Mouse (Mus musculus) stomach, embryonic 16.5 days (tissue): Measurements from ENCODE around the gene Nop14. TPM values are rescaled to one million over a fixed set of nuclear protein-coding genes. Genes with fewer than 3 reads are reported as not detected.

Source experiments
- ATAC-seq: fragments of 200-750 bp; cut with Nextera tagmentation; 2 replicates; pipeline ENCODE4 v1.8.0; 2017; ENCODE audit warnings: moderate number of reproducible peaks, moderate TSS enrichment; ENCODE audit not compliant: insufficient read depth, low FRiP score
- H3K27ac ChIP-seq: fragments of 300-500 bp; sonication (generic); 2 replicates; pipeline ENCODE4 v1.5.1; 2014; ENCODE audit warnings: low read length
- H3K27me3 ChIP-seq: fragments of 300-500 bp; sonication (generic); 2 replicates; pipeline ENCODE4 v1.6.1; 2014; ENCODE audit warnings: low read length, control low read depth, mixed read lengths; ENCODE audit not compliant: control insufficient read depth, insufficient read depth
- H3K36me3 ChIP-seq: fragments of 300-500 bp; sonication (generic); 2 replicates; pipeline ENCODE4 v1.6.1; 2014; ENCODE audit warnings: low read length; ENCODE audit not compliant: control insufficient read depth, insufficient read depth
- H3K4me1 ChIP-seq: fragments of 300-500 bp; sonication (generic); 2 replicates; pipeline ENCODE4 v1.6.1; 2014; ENCODE audit warnings: low read length, control low read depth, mixed read lengths; ENCODE audit not compliant: control insufficient read depth, insufficient read depth
- H3K4me2 ChIP-seq: fragments of 300-500 bp; sonication (generic); 2 replicates; pipeline ENCODE4 v1.6.1; 2014; ENCODE audit warnings: low read depth, low read length, mixed read lengths
- H3K4me3 ChIP-seq: fragments of 300-500 bp; sonication (generic); replicated peaks from 2 replicates; pipeline ENCODE4 v1.5.1; 2014; ENCODE audit warnings: mild to moderate bottlenecking, low read length
- H3K9ac ChIP-seq: fragments of 300-500 bp; sonication (generic); 2 replicates; pipeline ENCODE4 v1.6.1; 2014; ENCODE audit warnings: low read length
- H3K9me3 ChIP-seq: fragments of 300-500 bp; sonication (generic); replicated peaks from 2 replicates; pipeline ENCODE4 v1.6.1; 2016; ENCODE audit warnings: low read length, control low read depth; ENCODE audit not compliant: control insufficient read depth
- WGBS: fragments of 180-500 bp; shearing (Covaris S2); extraction: QIAGEN DNeasy Blood & Tissue Kit; methylation state at CpG from one replicate; pipeline ENCODE4 v1.1.7; 2014; 5-methylcytosine and 5-hydroxymethylcytosine counted together
- polyA plus RNA-seq: library from polyadenylated mRNA; unstranded; fragments of >200 nt; fragmentation: Nextera tagmentation; extraction: Ambion mirVana; gene quantifications from 2 replicates; pipeline ENCODE4 v1.2.1, GENCODE M21; 2015

Nop14 gene
- polyA plus RNA-seq, result 20.8 and 24.3 TPM in 2 replicates

DNA sequence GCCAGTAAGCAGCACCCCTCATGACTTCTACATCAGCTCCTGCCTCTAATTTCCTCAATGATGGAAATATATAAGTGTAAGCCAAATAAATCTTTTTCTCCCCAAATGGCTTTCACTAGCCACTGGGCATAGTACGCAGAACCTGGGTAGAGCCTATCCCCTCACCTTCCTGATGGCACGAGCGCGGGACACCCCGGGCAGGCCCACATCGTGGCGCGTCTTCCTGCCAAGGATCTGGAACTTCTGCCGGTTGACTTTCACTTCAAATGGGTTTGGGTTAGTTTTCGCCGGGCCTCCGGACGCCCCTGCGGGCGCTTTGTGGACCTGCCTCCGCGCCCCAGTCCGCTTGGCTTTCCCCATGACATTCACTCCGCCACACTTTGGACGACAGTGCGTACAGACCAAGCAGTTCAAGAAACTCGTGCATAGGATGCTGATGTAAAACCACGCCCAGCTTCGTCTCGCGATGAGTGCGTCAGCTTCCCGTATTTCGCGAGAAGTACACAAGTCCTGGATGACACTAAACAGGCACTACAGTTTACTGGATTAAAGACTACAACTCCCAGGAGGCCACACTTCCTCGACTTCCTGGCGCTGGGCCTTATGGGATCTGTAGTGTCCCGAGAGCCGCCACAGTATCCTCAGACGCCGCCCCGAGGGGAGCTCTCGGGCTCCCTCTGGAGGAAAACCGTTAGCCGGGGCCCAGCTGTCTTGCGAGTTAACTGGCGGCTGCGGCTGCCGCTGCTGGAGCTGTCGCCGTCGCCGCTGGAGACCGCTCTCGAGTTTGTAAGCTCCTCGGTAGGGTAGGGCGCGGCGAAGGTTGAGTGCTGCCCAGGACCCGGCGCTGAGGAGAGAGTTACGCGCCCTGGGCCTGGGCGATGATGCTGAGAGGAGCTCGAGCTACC lies at the start of gene Nop14, which contains the start of gene Grk4:
Gene Nop14, minus strand, starts transcription at position 463 of the 905 bp plus-strand sequence.
Gene Grk4, plus strand, starts transcription at position 694 of the 905 bp plus-strand sequence.
- Histone ChIP-seq H3K9ac (peak within 1 kb of the TSS; percentile 80), H3K27me3 (no peaks in the 10 kb centered on the region), H3K36me3 (no peaks in the 10 kb centered on the region), H3K9me3 (no peaks in the 10 kb centered on the region), H3K4me3 (peak within 1 kb of the TSS; percentile 73), H3K27ac (peak within 1 kb of the TSS; percentile 89), H3K4me1 (peaks cover 7% of the 10 kb centered on the region; the same call in 1 of the 2 replicates), H3K4me2 (peak within 1 kb of the TSS; percentile 69)
- WGBS, result under 1% methylated on average over 60 of the region's 60 CpGs
- peak; percentile 100 for ATAC-seq

GRCm38 (mm10) chr5:34708436-34708835 lies 48.5 kb upstream of the Nop14 start:
- Histone ChIP-seq H3K4me2 (no peak overlapping the region), H3K9ac (no peak overlapping the region), H3K27me3 (no peaks in the 10 kb centered on the region), H3K4me1 (no peaks in the 10 kb centered on the region), H3K27ac (no peak overlapping the region), H3K36me3 (no peaks in the 10 kb centered on the region), H3K4me3 (no peak overlapping the region), H3K9me3 (no peaks in the 10 kb centered on the region)
- ATAC-seq, result no peak
- WGBS, result 91% methylated on average over 1 of the region's 1 CpGs

DNA sequence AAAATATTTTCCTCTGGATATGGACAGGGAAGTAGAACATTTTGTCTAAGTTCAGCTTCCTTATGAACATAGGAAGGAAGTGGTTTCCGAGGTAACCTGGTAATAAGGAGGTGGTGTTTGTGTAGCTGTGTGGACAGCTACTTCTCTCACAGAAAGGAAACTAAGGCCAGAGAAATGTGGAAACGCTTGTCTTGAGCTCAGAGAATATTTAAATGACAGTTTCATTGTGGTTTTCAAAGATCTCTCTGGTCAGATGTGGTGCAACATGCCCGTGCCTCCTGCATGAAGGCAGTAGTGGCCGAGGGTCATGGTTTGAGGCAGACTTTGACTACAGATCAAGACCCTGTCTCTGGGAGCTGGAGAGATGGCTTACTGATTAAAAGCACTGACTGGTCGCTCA lies 35.6 kb upstream of the Nop14 start:
- Histone ChIP-seq H3K4me3 (no peak overlapping the region), H3K27ac (no peak overlapping the region), H3K27me3 (no peaks in the 10 kb centered on the region), H3K9ac (no peak overlapping the region), H3K9me3 (no peaks in the 10 kb centered on the region), H3K4me2 (no peak overlapping the region), H3K36me3 (no peaks in the 10 kb centered on the region), H3K4me1 (no peaks in the 10 kb centered on the region)
- ATAC-seq, result no peak
- WGBS, result 71% methylated on average over 5 of the region's 5 CpGs

- Histone ChIP-seq H3K27me3 (no peaks in the 10 kb centered on the region), H3K4me1 (no peaks in the 10 kb centered on the region), H3K9ac (no peak overlapping the region), H3K27ac (no peak overlapping the region), H3K4me3 (no peak overlapping the region), H3K9me3 (no peaks in the 10 kb centered on the region), H3K4me2 (no peak overlapping the region), H3K36me3 (no peaks in the 10 kb centered on the region)
- no peak for ATAC-seq
- 62% methylated on average over 2 of the region's 2 CpGs for WGBS
Measured at GRCm38 (mm10) chr5:34692782-34693181, 32.8 kb upstream of the Nop14 start.

- no peaks in the 10 kb centered on the region for H3K36me3 ChIP-seq
- no peak for ATAC-seq
- H3K9me3 ChIP-seq, result no peaks in the 10 kb centered on the region
- WGBS, result 90% methylated on average over 1 of the region's 1 CpGs
- H3K27me3 ChIP-seq, result no peaks in the 10 kb centered on the region
- H3K27ac ChIP-seq, result no peak overlapping the region
- no peak overlapping the region for H3K9ac ChIP-seq
- H3K4me2 ChIP-seq, result no peak overlapping the region
- H3K4me3 ChIP-seq, result no peak overlapping the region
- no peaks in the 10 kb centered on the region for H3K4me1 ChIP-seq
Measured at GRCm38 (mm10) chr5:34689868-34690267, 29.9 kb upstream of the Nop14 start.

GRCm38 (mm10) chr5:34670280-34670679 lies 10.3 kb upstream of the Nop14 start:
- H3K27me3 ChIP-seq, result no peaks in the 10 kb centered on the region
- no peak overlapping the region for H3K27ac ChIP-seq
- ATAC-seq, result no peak
- no peak overlapping the region for H3K4me3 ChIP-seq
- H3K9me3 ChIP-seq, result no peaks in the 10 kb centered on the region
- H3K4me1 ChIP-seq, result no peaks in the 10 kb centered on the region
- H3K9ac ChIP-seq, result no peak overlapping the region
- 82% methylated on average over 4 of the region's 4 CpGs for WGBS
- no peaks in the 10 kb centered on the region for H3K36me3 ChIP-seq
- no peak overlapping the region for H3K4me2 ChIP-seq

DNA sequence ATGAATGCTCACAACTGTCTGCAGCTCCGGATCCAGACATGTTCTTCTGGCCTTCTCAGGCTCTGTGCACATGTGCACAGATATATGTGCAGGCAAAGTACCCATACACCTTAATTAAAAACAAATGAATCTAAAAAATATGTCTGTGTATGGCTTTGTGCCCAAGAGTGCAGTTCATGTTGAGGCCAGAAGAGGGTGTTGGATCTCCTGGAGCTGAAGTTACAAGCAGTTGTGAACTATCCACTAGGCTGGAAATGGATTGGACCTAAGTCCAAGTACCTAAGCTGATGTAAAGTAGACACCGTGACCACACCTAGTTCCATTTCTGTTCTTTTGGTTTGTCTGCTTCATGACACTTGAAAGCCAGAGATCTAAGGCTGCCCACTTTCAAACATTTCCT lies 9.5 kb upstream of the Nop14 start:
- Histone ChIP-seq H3K4me1 (no peaks in the 10 kb centered on the region), H3K9ac (no peak overlapping the region), H3K9me3 (no peaks in the 10 kb centered on the region), H3K27me3 (no peaks in the 10 kb centered on the region), H3K36me3 (no peaks in the 10 kb centered on the region), H3K4me3 (no peak overlapping the region), H3K27ac (no peak overlapping the region), H3K4me2 (no peak overlapping the region)
- ATAC-seq, result no peak
- 83% methylated on average over 2 of the region's 2 CpGs for WGBS

- WGBS, result 86% methylated on average over 2 of the region's 2 CpGs
- no peak for ATAC-seq
- Histone ChIP-seq H3K27ac (no peak overlapping the region), H3K9ac (no peak overlapping the region), H3K36me3 (no peaks in the 10 kb centered on the region), H3K4me3 (no peak overlapping the region), H3K27me3 (no peaks in the 10 kb centered on the region), H3K4me1 (peaks cover 7% of the 10 kb centered on the region; the same call in 1 of the 2 replicates), H3K9me3 (no peaks in the 10 kb centered on the region), H3K4me2 (no peak overlapping the region)
Measured at GRCm38 (mm10) chr5:34663231-34663630, 3.3 kb upstream of the Nop14 start.

GRCm38 (mm10) chr5:34661909-34662308 lies 2.0 kb upstream of the Nop14 start:
- WGBS, result 78% methylated on average over 4 of the region's 4 CpGs
- H3K27ac ChIP-seq, result no peak overlapping the region
- no peak overlapping the region for H3K4me2 ChIP-seq
- ATAC-seq, result no peak
- H3K4me3 ChIP-seq, result no peak overlapping the region
- H3K4me1 ChIP-seq, result peaks cover 7% of the 10 kb centered on the region; the same call in 1 of the 2 replicates
- no peaks in the 10 kb centered on the region for H3K27me3 ChIP-seq
- H3K9me3 ChIP-seq, result no peaks in the 10 kb centered on the region
- H3K36me3 ChIP-seq, result no peaks in the 10 kb centered on the region
- H3K9ac ChIP-seq, result no peak overlapping the region
